Mouse (Mus musculus) hindbrain, embryonic 16.5 days (tissue): Measurements from ENCODE around the gene H2afx. TPM values are rescaled to one million over a fixed set of nuclear protein-coding genes. Genes with fewer than 3 reads are reported as not detected.
"Not testable (repeated sequence)": the region's sequence is repeated elsewhere in the genome, so short reads cannot be mapped to it uniquely, and the experiment has no call there.

Experiments used
- ATAC-seq: fragments of 200-750 bp; cut with Nextera tagmentation; 2 replicates; pipeline ENCODE4 v1.8.0; 2017; ENCODE audit warnings: moderate TSS enrichment, moderate library complexity
- H3K27ac ChIP-seq: fragments of 300-500 bp; sonication (generic); 2 replicates; pipeline ENCODE4 v1.5.1; 2014; ENCODE audit warnings: low read depth, mild to moderate bottlenecking, control low read depth, low read length, moderate library complexity
- H3K27me3 ChIP-seq: fragments of 300-500 bp; sonication (generic); replicated peaks from 2 replicates; pipeline ENCODE4 v1.6.1; 2014; ENCODE audit warnings: low read length; ENCODE audit not compliant: control insufficient read depth, insufficient read depth
- H3K36me3 ChIP-seq: fragments of 300-500 bp; sonication (generic); 2 replicates; pipeline ENCODE4 v1.6.1; 2014; ENCODE audit warnings: mild to moderate bottlenecking, low read length, moderate library complexity, mixed read lengths; ENCODE audit not compliant: control insufficient read depth, insufficient read depth
- H3K4me1 ChIP-seq: fragments of 300-500 bp; sonication (generic); 2 replicates; pipeline ENCODE4 v1.6.1; 2014; ENCODE audit warnings: low read depth, low read length; ENCODE audit not compliant: control insufficient read depth, insufficient read depth
- H3K4me2 ChIP-seq: fragments of 300-500 bp; sonication (generic); 2 replicates; pipeline ENCODE4 v1.6.1; 2014; ENCODE audit warnings: mild to moderate bottlenecking, low read length, control low read depth, moderate library complexity
- H3K4me3 ChIP-seq: fragments of 300-500 bp; sonication (generic); 2 replicates; pipeline ENCODE4 v1.5.1; 2014; ENCODE audit warnings: mild to moderate bottlenecking, low read length, control low read depth, moderate library complexity
- H3K9ac ChIP-seq: fragments of 300-500 bp; sonication (generic); 2 replicates; pipeline ENCODE4 v1.6.1; 2014; ENCODE audit warnings: low read depth, mild to moderate bottlenecking, control low read depth, low read length, moderate library complexity
- H3K9me3 ChIP-seq: fragments of 300-500 bp; sonication (generic); 2 replicates; pipeline ENCODE4 v1.6.1; 2014; ENCODE audit warnings: mild to moderate bottlenecking, low read length, moderate library complexity; ENCODE audit not compliant: control insufficient read depth
- WGBS: fragments of 180-500 bp; shearing (Covaris S2); extraction: QIAGEN DNeasy Blood & Tissue Kit; methylation state at CpG from one replicate; pipeline ENCODE4 v1.1.7; 2014; 5-methylcytosine and 5-hydroxymethylcytosine counted together
- polyA plus RNA-seq: library from polyadenylated mRNA; unstranded; fragments of >200 nt; fragmentation: Nextera tagmentation; extraction: Ambion mirVana; gene quantifications from 2 replicates; pipeline ENCODE4 v1.2.1, GENCODE M21; 2015

H2afx gene
- polyA plus RNA-seq, 1 experiment from 2014 or later = 106 TPM

DNA sequence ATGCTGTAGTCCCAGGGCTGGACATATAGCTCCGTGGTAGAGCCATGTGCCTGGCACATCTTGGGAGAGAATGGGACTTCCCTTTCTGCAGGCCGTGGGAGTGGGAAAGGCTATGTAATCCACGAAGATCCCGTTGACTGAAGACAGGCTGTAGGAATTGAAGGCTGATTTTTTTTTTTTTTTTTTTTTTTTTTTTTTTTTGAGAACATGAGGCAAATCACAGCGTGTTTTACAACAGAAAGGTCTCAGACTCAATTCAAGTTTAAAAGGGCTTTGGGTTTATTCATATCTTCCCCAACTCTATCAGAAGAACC is 1.6 kb downstream of the H2afx start:
- peak overlapping the region; percentile 84 for H3K9ac ChIP-seq
- ATAC-seq = no peak
- no peaks in the 10 kb centered on the region for H3K9me3 ChIP-seq
- peaks cover 20% of the 10 kb centered on the region for H3K36me3 ChIP-seq
- H3K4me3 ChIP-seq = peak overlapping the region; percentile 80
- peak overlapping the region; percentile 92; the same call in 1 of the 2 replicates for H3K27ac ChIP-seq
- H3K4me2 ChIP-seq = peak overlapping the region; percentile 89
- H3K4me1 ChIP-seq = peaks cover 21% of the 10 kb centered on the region
- no peaks in the 10 kb centered on the region for H3K27me3 ChIP-seq
- 2% methylated on average over 5 of the region's 5 CpGs for WGBS

DNA sequence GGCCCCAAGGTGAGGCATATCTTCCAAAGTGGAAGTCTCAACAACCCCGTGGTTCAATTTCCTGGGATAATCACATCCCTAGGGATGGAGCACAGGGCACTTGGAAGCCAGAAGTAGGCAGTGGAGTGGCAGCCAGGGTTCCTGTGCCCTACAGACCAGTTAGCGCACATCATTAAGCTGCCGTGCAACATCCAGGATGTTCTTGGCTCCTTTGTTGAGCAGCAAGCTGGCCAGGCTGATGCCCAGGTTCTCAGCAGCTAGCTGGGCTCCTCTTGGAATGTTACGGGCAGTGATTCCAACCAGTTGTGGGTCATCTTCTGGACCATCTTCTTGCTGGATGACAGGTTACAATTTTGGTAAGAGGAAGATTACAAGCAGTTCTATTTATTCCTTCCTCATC is 2.0 kb downstream of the H2afx start:
- not testable (repeated sequence) for H3K9me3 ChIP-seq, H3K27ac ChIP-seq, ATAC-seq, H3K27me3 ChIP-seq
- Histone ChIP-seq H3K4me3 (peak overlapping the region; percentile 5), H3K9ac (peak overlapping the region; percentile 3; the same call in 1 of the 2 replicates), H3K4me1 (peaks cover 21% of the 10 kb centered on the region), H3K36me3 (peaks cover 18% of the 10 kb centered on the region), H3K4me2 (peak overlapping the region; percentile 89)
- WGBS = 31% methylated on average over 4 of the region's 4 CpGs

DNA sequence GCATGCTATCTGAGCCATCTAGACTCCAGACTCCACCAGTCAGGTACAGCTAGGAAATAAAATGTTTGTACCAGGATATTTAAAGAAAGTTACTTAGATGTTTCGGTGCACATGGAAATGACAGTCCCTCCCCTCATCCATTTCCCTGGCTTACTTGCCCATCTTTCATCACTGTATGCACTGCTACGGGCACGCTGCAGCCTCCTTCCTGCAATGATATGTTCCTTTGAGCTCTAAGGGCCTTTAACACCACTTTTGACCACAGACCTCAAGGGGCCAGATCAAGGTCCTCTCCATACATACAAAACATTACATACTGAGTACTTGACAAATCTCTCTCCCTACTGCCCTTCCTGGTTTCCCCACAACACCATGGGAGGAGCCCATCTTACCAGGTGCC is 2.5 kb downstream of the H2afx start:
- Histone ChIP-seq H3K36me3 (peaks cover 14% of the 10 kb centered on the region), H3K9me3 (no peaks in the 10 kb centered on the region), H3K9ac (peak overlapping the region; percentile 3; the same call in 1 of the 2 replicates), H3K4me3 (peak overlapping the region; percentile 5; the same call in 1 of the 2 replicates), H3K4me1 (peaks cover 21% of the 10 kb centered on the region), H3K4me2 (peak overlapping the region; percentile 89), H3K27me3 (no peaks in the 10 kb centered on the region), H3K27ac (no peak overlapping the region)
- 76% methylated on average over 3 of the region's 3 CpGs for WGBS
- ATAC-seq = no peak

DNA sequence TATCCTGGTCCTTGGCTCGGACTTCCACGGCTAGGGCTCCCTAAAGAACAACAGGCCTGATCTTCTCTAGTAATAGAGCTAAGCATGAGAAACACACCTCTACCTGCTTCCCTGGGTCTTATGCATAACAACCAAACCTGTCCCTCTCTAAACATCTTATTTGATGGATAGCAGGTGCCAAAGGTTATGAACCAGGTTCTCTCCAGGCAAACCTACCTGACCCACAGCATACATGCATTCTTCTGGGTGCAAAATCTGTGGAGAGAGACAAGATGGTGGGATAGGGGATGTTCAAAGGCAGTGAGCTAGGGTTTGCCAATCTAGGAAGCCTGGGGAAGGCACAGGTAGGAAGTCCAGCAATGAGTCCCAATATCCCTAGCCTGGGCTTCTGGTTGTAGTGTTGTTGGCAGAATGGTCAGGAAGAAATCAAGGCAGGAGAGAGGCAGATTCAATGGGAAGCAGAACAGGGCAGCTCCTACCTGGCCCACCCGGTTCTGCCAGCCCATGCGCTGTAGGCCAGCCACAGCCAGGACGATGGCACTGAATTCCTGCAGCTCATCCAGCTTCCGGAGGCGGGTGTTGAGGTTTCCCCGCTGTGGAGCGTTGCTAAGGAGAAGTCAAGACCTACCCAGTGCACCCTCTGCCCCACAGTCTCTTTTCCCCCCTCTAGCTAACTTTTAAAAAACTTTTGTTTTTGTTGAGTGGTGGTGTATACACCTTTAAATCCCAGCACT is 3.1 kb downstream of the H2afx start:
- peaks cover 11% of the 10 kb centered on the region for H3K36me3 ChIP-seq
- 67% methylated on average over 9 of the region's 9 CpGs for WGBS
- no peak for ATAC-seq
- no peaks in the 10 kb centered on the region for H3K27me3 ChIP-seq
- no peak overlapping the region for H3K27ac ChIP-seq
- no peak overlapping the region for H3K9ac ChIP-seq
- peaks cover 21% of the 10 kb centered on the region for H3K4me1 ChIP-seq
- H3K9me3 ChIP-seq = no peaks in the 10 kb centered on the region
- H3K4me3 ChIP-seq = no peak overlapping the region
- H3K4me2 ChIP-seq = peak overlapping the region; percentile 89; the same call in 1 of the 2 replicates

DNA sequence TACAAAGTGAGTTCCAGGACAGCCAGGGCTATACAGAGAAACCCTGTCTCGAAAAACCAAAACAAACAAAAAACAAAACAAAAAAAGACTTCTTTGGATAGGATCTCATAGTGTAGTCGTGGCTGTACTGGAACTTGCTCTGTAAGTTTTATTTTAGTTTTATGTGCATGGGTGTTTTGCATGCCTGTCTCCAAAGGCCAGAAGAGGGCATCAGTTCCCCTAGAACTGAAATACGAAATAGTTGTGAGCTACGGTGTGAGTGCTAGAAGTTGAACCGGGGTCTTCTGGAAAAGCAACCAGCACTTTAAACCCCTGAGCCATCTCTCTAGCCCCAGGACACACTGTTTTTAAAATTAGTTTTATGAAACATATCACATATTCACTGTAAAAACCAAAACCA is 4.1 kb downstream of the H2afx start:
- Histone ChIP-seq H3K36me3 (peaks cover 1% of the 10 kb centered on the region; the same call in 1 of the 2 replicates), H3K4me1 (peaks cover 26% of the 10 kb centered on the region), H3K9ac (no peak overlapping the region), H3K4me2 (no peak overlapping the region), H3K27me3 (no peaks in the 10 kb centered on the region), H3K27ac (no peak overlapping the region), H3K4me3 (no peak overlapping the region), H3K9me3 (no peaks in the 10 kb centered on the region)
- 87% methylated on average over 5 of the region's 5 CpGs for WGBS
- ATAC-seq = no peak

DNA sequence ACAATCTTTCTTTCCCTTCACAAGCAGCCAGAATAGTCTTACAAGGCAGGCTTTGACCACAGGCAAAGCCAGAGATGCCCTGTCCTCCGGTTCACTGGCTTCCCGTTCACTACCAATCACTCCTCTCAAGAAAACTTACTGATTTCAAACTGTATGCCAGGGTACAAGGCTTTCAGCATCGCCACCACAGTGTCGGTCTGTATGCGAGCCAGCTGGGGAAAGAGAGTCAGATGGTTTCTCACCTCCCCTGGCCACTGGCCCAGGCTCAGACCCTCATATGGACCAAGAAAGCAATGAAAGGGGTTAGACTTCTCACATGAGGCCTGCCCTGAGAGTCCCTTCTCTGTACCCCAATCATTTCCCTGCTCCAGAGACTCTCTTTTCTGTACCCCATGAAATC is 7.0 kb downstream of the H2afx start:
- H3K4me1 ChIP-seq = peaks cover 20% of the 10 kb centered on the region
- H3K36me3 ChIP-seq = peaks cover 1% of the 10 kb centered on the region; the same call in 1 of the 2 replicates
- no peak overlapping the region for H3K4me2 ChIP-seq
- no peaks in the 10 kb centered on the region for H3K27me3 ChIP-seq
- no peak overlapping the region for H3K4me3 ChIP-seq
- no peaks in the 10 kb centered on the region for H3K9me3 ChIP-seq
- H3K9ac ChIP-seq = no peak overlapping the region
- ATAC-seq = no peak
- 88% methylated on average over 5 of the region's 5 CpGs for WGBS
- no peak overlapping the region for H3K27ac ChIP-seq

DNA sequence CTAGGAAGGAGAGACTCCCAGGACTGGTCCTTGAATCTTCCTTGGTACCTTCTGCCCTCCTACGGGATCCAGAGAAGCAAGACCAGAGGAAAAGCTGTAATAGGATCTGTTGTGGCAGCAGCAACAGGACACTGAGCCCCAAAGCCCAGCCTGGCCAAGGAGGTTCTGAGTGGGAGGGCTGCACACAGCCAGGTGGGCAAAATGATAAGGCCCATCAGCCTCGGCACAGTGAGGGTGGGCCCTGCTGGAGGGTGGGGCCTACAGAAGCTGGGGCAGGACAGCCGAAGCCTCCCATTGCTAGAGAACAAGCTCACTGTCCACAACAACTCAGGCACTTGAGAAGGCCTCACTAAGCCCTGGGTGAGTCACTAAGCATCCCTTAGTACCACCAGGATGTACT is 7.7 kb downstream of the H2afx start:
- no peak overlapping the region for H3K4me3 ChIP-seq
- no peak overlapping the region for H3K9ac ChIP-seq
- 87% methylated on average over 3 of the region's 3 CpGs for WGBS
- no peak overlapping the region for H3K4me2 ChIP-seq
- H3K9me3 ChIP-seq = no peaks in the 10 kb centered on the region
- H3K36me3 ChIP-seq = peaks cover 3% of the 10 kb centered on the region; the same call in 1 of the 2 replicates
- peaks cover 13% of the 10 kb centered on the region for H3K4me1 ChIP-seq
- ATAC-seq = no peak
- no peaks in the 10 kb centered on the region for H3K27me3 ChIP-seq
- H3K27ac ChIP-seq = no peak overlapping the region

DNA sequence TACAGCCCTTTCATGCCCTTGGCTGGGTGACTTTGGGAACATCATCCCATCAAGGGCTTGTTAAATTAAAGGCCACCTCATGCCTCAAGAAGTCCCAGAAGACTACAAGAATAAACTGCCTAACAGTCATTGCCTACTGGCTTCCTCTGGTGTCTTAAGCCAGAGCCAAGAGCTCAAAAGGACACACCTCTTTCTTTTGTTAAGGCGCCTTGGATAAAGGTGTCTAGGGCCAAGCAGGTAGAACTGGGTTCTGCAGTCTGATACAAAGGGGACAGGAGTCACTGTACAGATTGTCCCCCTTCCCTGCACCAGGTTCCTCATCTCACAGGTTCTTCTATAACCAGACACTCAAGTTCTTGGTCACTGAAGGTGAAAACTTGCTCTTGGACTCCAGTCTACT is 8.1 kb downstream of the H2afx start:
- 100% methylated on average over 1 of the region's 1 CpGs for WGBS
- no peak for ATAC-seq
- Histone ChIP-seq H3K4me1 (peaks cover 8% of the 10 kb centered on the region), H3K9ac (no peak overlapping the region), H3K27ac (no peak overlapping the region), H3K4me3 (no peak overlapping the region), H3K9me3 (no peaks in the 10 kb centered on the region), H3K27me3 (no peaks in the 10 kb centered on the region), H3K4me2 (no peak overlapping the region; the same call in 1 of the 2 replicates), H3K36me3 (peaks cover 7% of the 10 kb centered on the region)

DNA sequence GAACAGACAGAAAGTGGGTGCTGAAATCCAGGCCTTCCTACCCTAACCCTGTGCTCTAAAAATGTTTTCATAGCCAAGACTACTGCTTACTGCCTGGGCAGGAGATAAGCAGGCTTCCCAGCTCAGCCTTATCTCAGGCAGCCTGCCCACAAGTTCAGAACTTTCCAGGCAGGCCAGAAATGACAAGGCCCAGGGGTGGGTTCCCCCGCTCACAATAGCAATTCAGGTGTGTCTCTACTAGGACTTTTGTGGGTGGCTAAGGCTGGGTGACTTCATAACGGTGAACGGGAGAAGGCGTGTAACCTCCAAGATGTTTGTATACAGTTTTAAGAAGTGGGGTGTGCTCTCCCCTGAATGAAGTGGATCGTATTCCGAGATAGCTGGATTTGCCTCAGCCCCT is 8.8 kb downstream of the H2afx start:
- peak overlapping the region; percentile 99 for H3K27ac ChIP-seq
- H3K9ac ChIP-seq = peak overlapping the region; percentile 80
- H3K9me3 ChIP-seq = no peaks in the 10 kb centered on the region
- H3K4me2 ChIP-seq = peak overlapping the region; percentile 55
- H3K27me3 ChIP-seq = no peaks in the 10 kb centered on the region
- H3K36me3 ChIP-seq = peaks cover 12% of the 10 kb centered on the region
- peak overlapping the region; percentile 77 for H3K4me3 ChIP-seq
- 16% methylated on average over 6 of the region's 6 CpGs for WGBS
- peak; percentile 4 for ATAC-seq
- H3K4me1 ChIP-seq = peaks cover 5% of the 10 kb centered on the region
